Mouse (Mus musculus): ENCODE measurements around the gene Zbtb9. TPM values are rescaled to one million over a fixed set of nuclear protein-coding genes. Genes with fewer than 3 reads are reported as not detected.
A peak's percentile ranks its signal among the peaks of the same experiment; 100 is the strongest.

The Zbtb9 gene
- polyA plus RNA-seq, 1 experiment from 2014 or later = 20.6 TPM

DNA sequence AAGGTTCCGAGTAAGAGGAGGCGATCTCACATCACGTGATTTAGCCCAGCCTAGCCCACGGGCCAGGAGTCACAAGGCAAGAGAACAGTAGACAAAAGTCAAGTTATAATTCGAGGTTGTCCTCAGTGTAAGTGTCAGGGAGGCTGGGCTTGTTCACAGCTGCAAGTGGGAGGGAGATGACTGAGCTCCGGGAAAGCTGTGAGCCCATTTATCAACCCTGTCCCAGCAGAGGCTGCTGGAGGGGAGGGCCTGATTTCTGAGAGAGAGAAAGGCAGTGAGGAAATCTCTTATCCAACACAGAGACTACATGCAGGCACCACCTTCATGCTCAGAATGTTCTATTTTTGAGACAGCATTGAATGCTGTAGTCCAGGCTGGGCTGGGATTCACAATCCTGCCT lies 39.9 kb downstream of the Zbtb9 start:
- Histone ChIP-seq H3K4me1 (peaks cover 29% of the 10 kb centered on the region), H3K27ac (peak overlapping the region; percentile 46; the same call in 1 of the 2 replicates), H3K27me3 (ENCODE audit: low read depth, poor library complexity, severe bottlenecking) (no peaks in the 10 kb centered on the region), H3K36me3 (no peaks in the 10 kb centered on the region), H3K9me3 (replicated peaks) (no peaks in the 10 kb centered on the region), H3K4me3 (peak overlapping the region; percentile 3; the same call in 1 of the 2 replicates)
- DNase-seq (ENCODE audit: low spot score) = no peak
- 32% methylated on average over 6 of the region's 6 CpGs for WGBS

DNA sequence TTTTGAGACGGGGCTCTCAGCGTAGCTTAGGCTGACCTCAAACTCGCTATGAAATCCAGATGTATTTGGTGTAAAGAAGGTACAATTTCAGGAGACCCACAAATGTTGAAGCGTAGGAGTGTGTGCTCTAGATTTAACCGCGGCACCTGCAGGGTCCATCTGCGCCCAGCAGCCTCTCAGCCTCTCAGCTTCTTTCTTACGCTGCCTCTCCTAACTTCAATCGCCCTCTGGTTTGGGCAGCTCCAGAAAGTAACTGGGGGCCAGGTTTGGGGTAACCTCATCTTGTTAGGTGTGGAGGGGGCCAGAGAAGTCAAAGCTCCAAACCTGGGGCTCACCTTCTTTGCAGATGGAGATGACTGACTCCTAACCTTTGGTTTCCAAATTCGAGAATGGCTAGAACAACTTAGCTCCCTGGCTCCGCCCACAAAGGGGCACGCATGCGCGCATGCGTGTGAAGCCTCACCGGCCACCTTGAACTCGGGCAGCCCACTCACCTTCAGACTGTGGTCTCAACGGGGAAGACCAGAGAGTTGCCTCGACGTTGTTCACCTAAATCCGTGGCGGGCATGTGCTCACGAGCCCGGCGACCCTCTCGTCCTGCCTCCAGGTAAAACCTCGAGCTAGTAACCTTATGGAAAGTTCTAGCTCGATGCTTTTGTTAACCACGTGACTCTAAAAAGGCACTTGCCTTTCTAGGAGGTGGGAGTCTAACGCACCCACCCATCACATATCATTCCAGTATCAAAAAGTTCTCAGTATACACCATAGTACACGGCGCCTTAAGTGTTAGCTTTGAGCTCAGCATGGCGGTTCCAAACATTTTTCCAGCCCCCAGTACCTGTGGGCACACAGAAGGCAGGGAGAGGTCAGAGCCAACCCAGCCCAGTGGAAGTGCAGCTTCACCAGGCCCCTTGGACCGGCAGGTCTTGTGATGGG lies 44.9 kb downstream of the Zbtb9 start:
- no peaks in the 10 kb centered on the region for H3K27me3 ChIP-seq (ENCODE audit: low read depth, poor library complexity, severe bottlenecking)
- peaks cover 36% of the 10 kb centered on the region for H3K36me3 ChIP-seq
- 8% methylated on average over 34 of the region's 34 CpGs for WGBS
- no peaks in the 10 kb centered on the region for H3K9me3 ChIP-seq (replicated peaks)
- H3K4me3 ChIP-seq = peak overlapping the region; percentile 51
- peaks cover 21% of the 10 kb centered on the region for H3K4me1 ChIP-seq
- peak; percentile 91 for DNase-seq (ENCODE audit: low spot score)
- peak overlapping the region; percentile 83 for H3K27ac ChIP-seq

DNA sequence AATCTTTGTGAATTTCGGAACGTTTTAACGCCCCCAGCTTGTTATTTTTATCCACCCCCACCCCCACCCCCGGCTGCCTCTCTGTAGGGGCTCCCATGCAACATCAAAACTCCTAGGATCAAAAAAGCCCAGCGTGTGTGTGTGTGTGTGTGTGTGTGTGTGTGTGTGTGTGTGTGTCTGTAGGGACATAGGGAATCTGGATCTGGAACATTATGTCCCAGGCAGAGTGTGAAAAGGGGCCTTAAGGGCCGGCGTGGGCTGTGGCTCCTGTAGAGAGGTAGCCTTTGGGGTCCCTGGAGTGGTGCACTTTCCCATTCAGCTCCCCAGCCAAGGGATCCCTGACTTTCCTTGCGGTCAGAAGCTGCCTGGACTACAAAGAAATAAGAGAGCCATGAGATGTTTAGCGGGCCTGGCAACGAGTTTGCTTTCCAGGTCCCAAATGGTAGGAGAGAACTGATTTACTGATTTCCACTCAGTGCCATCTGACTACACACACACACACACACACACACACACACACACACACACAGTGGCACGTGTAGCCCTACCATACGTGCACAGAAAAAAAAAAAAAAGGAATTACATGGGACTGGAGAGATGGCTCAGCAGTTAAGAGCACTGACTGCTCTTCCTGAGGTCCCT lies 45.7 kb downstream of the Zbtb9 start:
- H3K9me3 ChIP-seq (replicated peaks) = no peaks in the 10 kb centered on the region
- peaks cover 18% of the 10 kb centered on the region for H3K4me1 ChIP-seq
- H3K27ac ChIP-seq = peak overlapping the region; percentile 83
- no peaks in the 10 kb centered on the region for H3K27me3 ChIP-seq (ENCODE audit: low read depth, poor library complexity, severe bottlenecking)
- H3K4me3 ChIP-seq = peak overlapping the region; percentile 51
- DNase-seq (ENCODE audit: low spot score) = no peak
- peaks cover 44% of the 10 kb centered on the region for H3K36me3 ChIP-seq
- 38% methylated on average over 12 of the region's 12 CpGs for WGBS

DNA sequence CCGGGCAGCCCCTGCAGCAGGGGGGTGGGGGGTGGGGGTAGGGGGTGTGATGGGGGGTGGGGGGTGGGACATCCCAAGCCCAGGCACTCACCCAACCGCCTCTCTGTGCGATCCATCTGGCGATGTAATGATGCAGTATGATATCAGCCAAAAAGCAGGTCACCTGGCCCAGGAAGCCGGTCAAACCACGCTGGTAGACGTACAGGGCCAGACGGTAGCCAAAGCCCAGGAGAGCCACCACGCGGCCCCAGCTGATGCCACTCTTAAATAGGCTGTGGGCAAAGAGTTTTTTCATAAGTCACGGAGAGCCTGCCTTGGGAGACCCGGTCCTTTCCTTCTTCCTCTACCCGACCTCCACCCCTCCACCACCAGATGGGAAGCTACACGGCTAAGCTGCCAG lies 48.1 kb downstream of the Zbtb9 start:
- Histone ChIP-seq H3K27ac (no peak overlapping the region), H3K36me3 (peaks cover 68% of the 10 kb centered on the region), H3K9me3 (replicated peaks) (no peaks in the 10 kb centered on the region), H3K4me1 (peaks cover 18% of the 10 kb centered on the region), H3K27me3 (ENCODE audit: low read depth, poor library complexity, severe bottlenecking) (no peaks in the 10 kb centered on the region), H3K4me3 (no peak overlapping the region)
- WGBS = 93% methylated on average over 14 of the region's 14 CpGs
- DNase-seq (ENCODE audit: low spot score) = no peak

DNA sequence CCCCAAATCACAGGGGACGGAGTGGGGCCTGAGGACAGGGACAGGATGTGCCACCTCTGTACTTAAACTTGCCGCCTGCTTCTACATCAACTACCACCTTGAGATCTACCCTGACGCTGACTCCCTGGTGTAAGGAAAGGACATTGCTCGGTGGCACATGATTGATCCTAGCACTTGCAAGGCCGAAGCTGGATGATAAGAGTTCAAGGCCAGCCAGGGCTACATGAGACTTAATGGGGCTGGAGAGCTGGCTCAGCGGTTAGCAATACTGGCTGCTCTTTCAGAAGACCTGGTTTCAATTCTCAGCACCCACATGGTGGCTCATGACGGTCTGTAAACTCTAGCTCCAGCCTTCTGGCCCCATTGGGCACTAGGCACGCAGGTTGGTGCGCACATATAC lies 48.8 kb downstream of the Zbtb9 start:
- DNase-seq (ENCODE audit: low spot score) = no peak
- WGBS = 92% methylated on average over 9 of the region's 9 CpGs
- Histone ChIP-seq H3K27ac (no peak overlapping the region), H3K36me3 (peaks cover 72% of the 10 kb centered on the region), H3K9me3 (replicated peaks) (no peaks in the 10 kb centered on the region), H3K4me1 (peaks cover 18% of the 10 kb centered on the region), H3K27me3 (ENCODE audit: low read depth, poor library complexity, severe bottlenecking) (no peaks in the 10 kb centered on the region), H3K4me3 (no peak overlapping the region)

DNA sequence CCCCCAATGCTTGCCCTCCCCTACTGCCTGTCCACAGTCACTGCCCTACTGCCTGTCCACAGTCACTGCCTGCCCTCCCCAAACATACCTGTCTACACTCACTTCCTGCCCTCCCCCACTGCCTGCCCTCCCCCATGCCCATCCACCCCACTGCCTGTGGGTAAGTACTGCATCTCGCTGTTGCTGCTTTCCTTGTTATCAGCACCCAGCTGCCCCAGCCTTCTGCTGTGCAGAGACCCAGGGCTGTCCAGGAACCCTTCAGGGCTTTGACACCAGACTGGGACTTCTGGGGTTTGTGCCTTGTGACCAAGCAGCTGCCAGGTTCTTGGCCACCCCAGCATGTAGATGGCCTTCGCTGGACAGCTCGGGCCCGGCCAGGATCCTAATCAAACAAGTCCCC lies 50.4 kb downstream of the Zbtb9 start:
- H3K27me3 ChIP-seq (ENCODE audit: low read depth, poor library complexity, severe bottlenecking) = no peaks in the 10 kb centered on the region
- no peak overlapping the region for H3K27ac ChIP-seq
- H3K9me3 ChIP-seq (replicated peaks) = no peaks in the 10 kb centered on the region
- peaks cover 18% of the 10 kb centered on the region for H3K4me1 ChIP-seq
- H3K4me3 ChIP-seq = no peak overlapping the region
- DNase-seq (ENCODE audit: low spot score) = no peak
- peaks cover 72% of the 10 kb centered on the region for H3K36me3 ChIP-seq
- WGBS = 94% methylated on average over 4 of the region's 4 CpGs

DNA sequence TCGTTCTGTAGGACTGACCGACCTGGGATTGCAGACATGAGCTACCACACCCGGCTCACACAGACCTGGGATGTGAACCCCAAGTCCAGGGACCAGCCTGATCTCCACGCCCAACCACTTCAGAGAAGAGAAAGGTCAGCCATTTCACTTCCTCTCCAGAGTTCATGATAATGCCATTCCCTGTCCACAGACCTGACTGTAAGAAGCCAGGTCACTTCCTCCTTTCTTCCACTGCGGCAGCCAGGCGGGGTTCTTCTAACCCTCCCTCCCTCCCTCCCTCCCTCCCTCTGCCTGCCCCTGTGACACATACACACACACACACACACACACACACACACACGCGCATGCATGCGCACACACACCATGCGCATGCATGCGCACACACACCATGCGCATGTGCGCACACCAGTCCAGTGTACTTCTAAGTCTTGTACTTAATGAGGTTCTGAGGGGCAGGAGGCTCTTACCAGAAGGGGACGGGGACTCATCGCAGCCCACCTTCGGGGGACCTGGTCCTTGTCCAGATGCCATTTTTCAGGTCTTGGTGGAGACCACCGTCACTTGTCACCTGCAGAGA lies 52.4 kb downstream of the Zbtb9 start:
- Histone ChIP-seq H3K4me3 (no peak overlapping the region), H3K9me3 (replicated peaks) (no peaks in the 10 kb centered on the region), H3K27ac (no peak overlapping the region), H3K27me3 (ENCODE audit: low read depth, poor library complexity, severe bottlenecking) (no peaks in the 10 kb centered on the region), H3K36me3 (peaks cover 60% of the 10 kb centered on the region), H3K4me1 (peaks cover 22% of the 10 kb centered on the region)
- DNase-seq (ENCODE audit: low spot score) = no peak
- WGBS = 96% methylated on average over 17 of the region's 17 CpGs

DNA sequence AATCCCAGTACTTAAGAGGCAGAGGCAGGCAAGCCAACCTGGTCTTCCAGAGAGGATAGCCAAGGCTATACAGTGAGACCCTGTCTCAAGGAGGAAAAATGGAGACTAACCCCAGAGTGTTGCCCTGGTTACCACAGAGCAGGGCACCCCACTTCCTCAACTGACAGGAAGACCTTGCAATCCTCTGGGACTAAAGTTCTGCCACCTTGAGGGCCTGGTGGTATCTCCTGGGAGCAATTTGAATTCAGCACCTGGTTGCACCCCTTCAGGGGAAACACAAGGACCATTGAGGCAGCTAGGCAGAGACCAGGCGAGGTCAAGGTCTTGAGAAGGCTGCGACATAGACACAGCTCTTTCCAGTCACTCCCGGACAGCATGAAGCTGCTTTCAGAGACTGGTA lies 53.0 kb downstream of the Zbtb9 start:
- no peak for DNase-seq (ENCODE audit: low spot score)
- Histone ChIP-seq H3K9me3 (replicated peaks) (no peaks in the 10 kb centered on the region), H3K4me3 (no peak overlapping the region), H3K36me3 (peaks cover 55% of the 10 kb centered on the region), H3K4me1 (peaks cover 22% of the 10 kb centered on the region), H3K27me3 (ENCODE audit: low read depth, poor library complexity, severe bottlenecking) (no peaks in the 10 kb centered on the region), H3K27ac (no peak overlapping the region)
- WGBS = 91% methylated on average over 3 of the region's 3 CpGs

DNA sequence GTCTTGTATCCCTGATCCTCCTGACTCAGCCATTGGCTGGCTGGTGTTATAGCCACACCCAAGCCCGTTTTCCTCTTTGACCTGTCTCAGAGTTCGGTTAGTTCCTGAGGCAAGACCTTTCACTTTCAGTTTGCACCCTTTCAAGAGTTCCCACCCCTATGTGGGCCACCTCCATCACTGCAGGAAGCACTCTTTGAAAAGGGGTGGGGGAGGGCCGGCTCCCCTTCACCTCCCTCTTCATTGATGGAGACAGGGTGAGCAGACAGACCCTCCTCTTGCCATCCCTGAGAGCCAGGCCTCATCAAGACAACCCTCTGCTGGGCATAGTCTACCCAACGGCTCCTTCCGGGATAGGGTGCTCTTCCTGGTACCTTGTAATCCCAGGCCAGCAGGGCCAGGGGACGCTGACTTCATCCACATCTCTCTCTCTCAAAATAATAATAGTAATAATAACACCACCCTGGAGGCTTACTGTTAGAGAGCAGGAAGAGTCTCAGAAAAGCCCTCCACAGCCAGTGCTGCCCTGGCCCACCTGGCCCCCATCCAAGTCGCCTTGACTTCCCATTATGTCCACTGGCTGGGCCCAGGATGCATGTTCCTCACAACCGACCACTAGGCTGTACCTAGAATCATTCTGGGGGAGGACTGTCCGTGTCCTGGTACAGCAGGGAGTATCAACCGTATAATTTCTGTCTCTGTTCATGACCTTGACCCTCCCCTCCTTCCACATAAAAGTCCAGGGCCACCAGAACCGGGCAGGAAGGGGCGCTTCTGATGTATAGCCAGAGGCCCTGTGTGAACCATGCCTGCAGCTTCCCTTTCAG lies 54.7 kb downstream of the Zbtb9 start:
- WGBS = 31% methylated on average over 12 of the region's 12 CpGs
- Histone ChIP-seq H3K36me3 (peaks cover 38% of the 10 kb centered on the region), H3K4me3 (peak overlapping the region; percentile 72), H3K4me1 (peaks cover 26% of the 10 kb centered on the region), H3K27me3 (ENCODE audit: low read depth, poor library complexity, severe bottlenecking) (no peaks in the 10 kb centered on the region), H3K27ac (peak overlapping the region; percentile 94), H3K9me3 (replicated peaks) (no peaks in the 10 kb centered on the region)
- DNase-seq (ENCODE audit: low spot score) = no peak

DNA sequence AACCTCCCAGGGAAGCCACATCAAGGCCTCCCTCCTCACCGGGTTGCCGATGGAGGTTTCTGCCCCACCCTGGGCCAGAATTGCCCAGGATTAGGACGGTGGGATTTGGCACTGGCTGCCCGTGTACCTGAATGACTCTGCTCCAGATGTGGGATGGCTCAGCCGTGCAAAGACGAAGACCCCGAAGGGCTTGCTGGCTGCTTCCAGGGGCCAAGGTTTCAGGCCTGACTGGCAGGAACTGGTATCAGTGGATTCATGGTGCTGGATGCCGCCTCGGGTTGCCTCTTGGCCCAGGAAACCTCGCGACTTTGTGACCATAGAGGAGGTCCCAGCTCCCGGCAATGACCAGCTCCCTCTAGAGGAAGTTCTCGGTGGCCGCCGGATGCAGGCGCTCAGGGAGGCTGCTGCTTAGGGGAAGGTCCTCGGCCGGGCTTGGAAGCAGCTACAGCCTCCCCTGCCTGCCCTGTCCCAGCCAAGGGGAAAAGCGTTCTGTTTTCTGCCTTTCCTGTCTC lies 55.4 kb downstream of the Zbtb9 start:
- DNase-seq (ENCODE audit: low spot score) = peak; percentile 93
- no peaks in the 10 kb centered on the region for H3K9me3 ChIP-seq (replicated peaks)
- H3K27ac ChIP-seq = peak overlapping the region; percentile 94
- peaks cover 31% of the 10 kb centered on the region for H3K36me3 ChIP-seq
- H3K4me1 ChIP-seq = peaks cover 33% of the 10 kb centered on the region
- peak overlapping the region; percentile 72 for H3K4me3 ChIP-seq
- no peaks in the 10 kb centered on the region for H3K27me3 ChIP-seq (ENCODE audit: low read depth, poor library complexity, severe bottlenecking)
- 2% methylated on average over 19 of the region's 19 CpGs for WGBS

DNA sequence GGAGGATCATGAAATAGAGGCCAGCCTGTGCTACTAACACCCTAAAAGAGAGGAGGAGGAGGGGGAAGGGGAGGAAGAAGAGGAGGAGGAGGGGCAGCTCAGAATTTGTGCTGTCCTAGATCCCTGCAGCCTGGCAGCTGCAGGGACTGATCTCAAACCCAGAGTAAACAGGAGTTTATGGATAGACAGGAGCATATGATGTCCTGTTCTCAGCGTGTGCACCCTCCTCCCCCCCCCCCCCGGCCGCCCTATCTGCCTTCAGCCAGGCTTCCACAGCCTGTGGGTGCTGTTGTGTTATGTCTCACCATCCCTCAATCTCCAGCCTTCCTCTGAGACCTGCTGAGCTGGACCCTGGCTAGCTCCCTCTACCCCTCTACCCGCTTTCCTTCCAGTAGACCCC lies 55.9 kb downstream of the Zbtb9 start, which contains the start of gene Bak1:
Gene Bak1 (minus strand): TSS at position 101 of the 400 bp plus-strand sequence.
- peaks cover 26% of the 10 kb centered on the region for H3K36me3 ChIP-seq
- no peaks in the 10 kb centered on the region for H3K27me3 ChIP-seq (ENCODE audit: low read depth, poor library complexity, severe bottlenecking)
- DNase-seq (ENCODE audit: low spot score) = no peak
- peak within 1 kb of the TSS; percentile 94 for H3K27ac ChIP-seq
- 88% methylated on average over 1 of the region's 4 CpGs for WGBS
- no peaks in the 10 kb centered on the region for H3K9me3 ChIP-seq (replicated peaks)
- H3K4me1 ChIP-seq = peaks cover 34% of the 10 kb centered on the region
- H3K4me3 ChIP-seq = peak within 1 kb of the TSS; percentile 72

DNA sequence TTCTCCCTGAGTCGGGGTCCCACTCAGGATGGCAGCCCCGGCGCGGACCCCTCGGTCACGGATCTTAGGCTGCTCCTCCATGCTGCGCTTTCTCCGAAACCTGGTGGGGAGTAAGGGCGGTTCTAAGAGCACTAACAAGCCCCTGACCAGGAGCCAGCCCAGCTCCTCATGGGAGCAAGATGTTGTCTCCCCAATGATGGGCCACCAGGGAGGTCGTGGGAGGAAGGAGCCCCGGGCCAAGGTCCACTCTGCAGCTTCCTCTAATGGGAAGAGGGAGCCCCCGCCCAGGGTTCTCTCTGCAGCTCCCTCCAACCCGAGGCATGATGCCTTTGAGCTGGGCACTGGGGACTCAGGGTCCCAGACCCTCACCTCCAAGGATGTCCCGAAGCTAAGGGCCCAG lies 56.5 kb downstream of the Zbtb9 start:
- DNase-seq (ENCODE audit: low spot score) = no peak
- Histone ChIP-seq H3K27me3 (ENCODE audit: low read depth, poor library complexity, severe bottlenecking) (no peaks in the 10 kb centered on the region), H3K27ac (no peak overlapping the region), H3K9me3 (replicated peaks) (no peaks in the 10 kb centered on the region), H3K4me3 (no peak overlapping the region), H3K4me1 (peaks cover 34% of the 10 kb centered on the region), H3K36me3 (peaks cover 20% of the 10 kb centered on the region)
- WGBS = 88% methylated on average over 14 of the region's 14 CpGs
